Mouse (Mus musculus) kidney, postnatal 10 days (tissue): Measurements from ENCODE around the gene Gje1.

Experiments
- DNase-seq: peaks from one replicate; pipeline ENCODE4 v3.0.0; 2021; ENCODE audit warnings: mixed read lengths

The Gje1 gene

DNA sequence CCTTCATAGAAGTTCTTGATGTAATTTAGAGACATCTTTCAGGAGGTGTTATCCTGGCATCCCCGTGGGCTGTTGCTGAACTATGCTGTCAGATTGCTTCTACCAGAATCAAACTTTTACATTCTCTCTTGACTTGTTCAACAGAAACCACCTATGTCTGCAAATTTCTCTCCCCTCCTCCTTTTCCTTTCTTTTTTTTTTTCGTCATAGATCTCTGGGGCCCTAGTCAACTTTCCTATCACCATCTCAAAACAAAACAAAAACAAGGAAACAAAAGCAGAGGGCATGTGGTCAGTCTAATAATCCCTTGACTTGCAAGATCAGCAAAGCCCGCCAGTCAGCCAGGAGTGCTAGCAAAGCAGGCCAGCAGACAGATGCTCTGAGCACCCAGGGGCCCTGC lies at the start of gene Gje1:
Gje1 (minus strand) TSS at position 101 of the 400 bp plus-strand sequence.
- no peak for DNase-seq

DNA sequence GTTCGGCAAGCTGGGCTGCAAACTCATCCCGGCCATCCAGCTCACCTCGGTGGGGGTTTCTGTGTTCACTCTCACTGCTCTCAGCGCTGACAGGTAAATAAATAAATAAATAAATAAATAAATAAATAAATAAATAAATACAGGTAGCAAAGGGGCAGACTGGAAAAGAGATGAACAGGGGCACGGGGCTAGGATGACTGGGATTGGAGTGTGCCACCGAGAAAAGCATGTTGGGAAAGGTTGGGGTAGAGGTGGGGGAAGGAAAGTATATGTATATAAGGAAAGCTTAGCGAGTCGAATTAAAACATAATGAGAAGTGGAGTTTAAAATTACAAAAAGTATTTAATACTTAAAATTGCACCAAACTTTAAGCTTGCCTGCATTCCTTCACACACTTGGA lies 42.6 kb upstream of the Gje1 start:
- DNase-seq: no peak

- peak; percentile 5 for DNase-seq
These were observed 41.9 kb upstream of the Gje1 start for GRCm38 (mm10) chr10:14759665-14760558.

DNA sequence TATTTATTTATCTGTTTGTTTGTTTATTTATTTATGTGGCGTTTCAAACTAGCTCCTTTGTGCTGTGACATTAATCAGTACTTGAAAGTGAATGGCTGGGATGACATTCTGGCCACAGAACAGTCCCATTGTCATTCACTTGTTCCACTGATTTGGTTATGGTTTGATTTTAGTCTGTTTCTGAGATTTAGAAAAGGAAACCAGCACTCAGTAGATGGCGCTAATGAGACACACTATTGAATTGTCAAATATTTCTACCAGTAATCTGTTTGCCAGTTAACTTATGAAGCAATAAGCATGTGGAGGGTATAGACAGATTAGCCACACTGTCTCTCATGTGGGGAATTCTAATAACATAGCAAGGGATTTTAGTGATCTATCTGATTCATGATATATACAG lies 16.3 kb upstream of the Gje1 start:
- peak; percentile 34 for DNase-seq

DNA sequence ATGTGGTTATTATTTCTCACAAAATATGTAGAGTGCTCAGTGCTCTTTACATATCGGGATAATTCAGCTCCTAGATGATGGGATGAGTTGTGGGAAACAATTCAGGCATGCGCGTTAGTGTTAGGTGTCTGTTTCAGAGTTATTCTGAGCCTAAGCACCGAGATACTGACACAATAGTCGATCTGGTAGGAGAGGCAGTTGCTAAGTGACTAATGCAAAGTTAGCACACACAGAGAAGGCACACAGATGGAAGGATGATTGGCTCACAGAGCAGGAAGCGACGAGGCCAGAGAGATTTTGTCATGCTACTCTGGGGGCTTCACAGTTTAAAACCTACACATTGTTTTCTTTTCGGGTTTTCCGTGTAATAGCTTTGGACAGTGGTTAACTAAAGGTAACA lies 7.7 kb upstream of the Gje1 start:
- no peak for DNase-seq

- DNase-seq: peak; percentile 99
These were observed 12.6 kb downstream of the Gje1 start, which contains the start of the genes Vta1 and Nmbr for GRCm38 (mm10) chr10:14705072-14706066. Gene Vta1, minus strand, starts transcription at chr10:14705560. Gene Nmbr, plus strand, starts transcription at chr10:14705591.

- no peak for DNase-seq
These were observed 14.1 kb downstream of the Gje1 start for GRCm38 (mm10) chr10:14703830-14704420.

DNA sequence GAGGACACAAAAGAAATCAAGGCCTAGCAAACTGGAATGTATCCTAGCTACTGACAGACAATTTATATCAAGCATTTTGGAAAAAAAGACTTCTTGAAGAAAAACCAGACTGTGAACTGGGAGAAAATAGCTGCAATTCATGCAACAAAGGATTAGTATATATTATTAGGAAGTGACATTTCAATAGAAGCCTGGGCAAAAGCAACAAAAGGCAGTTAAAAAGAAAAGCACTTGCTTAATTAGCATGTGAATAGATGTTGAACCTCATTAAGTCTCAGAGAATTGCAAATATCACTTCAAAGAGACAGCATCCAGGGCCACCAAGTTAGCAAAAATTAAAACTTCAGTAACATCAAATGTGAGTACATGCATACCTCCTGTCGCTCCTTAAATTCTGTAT lies 14.8 kb downstream of the Gje1 start:
- DNase-seq: no peak

GRCm38 (mm10) chr10:14690349-14690748 lies 27.7 kb downstream of the Gje1 start:
- DNase-seq: no peak

DNA sequence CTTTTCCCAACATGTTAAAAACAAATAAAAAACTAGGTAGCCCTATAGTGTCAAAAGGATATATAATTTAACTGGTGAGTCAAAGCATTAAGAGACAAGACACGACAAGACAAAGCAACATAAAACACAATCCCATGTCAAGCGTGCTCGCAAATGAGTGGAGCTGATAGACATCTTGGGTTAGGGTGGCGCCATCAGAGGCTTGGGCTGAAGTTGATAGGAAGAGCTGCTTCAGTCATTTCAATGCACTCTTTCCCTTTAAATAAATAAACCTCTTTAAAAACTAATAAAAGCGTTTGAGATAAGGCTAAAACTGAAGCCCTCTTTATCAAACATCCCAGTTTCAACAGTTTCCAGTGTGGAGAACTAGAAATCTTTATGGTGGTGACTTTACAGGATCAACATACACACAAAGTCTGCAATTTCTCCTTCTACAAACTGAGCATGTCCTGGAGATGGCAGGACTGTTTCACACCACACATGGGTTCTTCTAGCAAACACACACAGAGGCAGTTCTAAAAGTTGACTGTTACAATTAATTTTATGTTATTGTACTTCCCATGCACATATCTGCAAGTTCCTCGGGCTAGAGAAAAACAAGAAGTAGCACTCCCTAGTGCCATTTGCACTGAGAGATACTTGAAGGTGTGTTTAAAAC lies 29.1 kb downstream of the Gje1 start:
- DNase-seq: no peak

GRCm38 (mm10) chr10:14685663-14686062 lies 32.4 kb downstream of the Gje1 start:
- DNase-seq: no peak

DNA sequence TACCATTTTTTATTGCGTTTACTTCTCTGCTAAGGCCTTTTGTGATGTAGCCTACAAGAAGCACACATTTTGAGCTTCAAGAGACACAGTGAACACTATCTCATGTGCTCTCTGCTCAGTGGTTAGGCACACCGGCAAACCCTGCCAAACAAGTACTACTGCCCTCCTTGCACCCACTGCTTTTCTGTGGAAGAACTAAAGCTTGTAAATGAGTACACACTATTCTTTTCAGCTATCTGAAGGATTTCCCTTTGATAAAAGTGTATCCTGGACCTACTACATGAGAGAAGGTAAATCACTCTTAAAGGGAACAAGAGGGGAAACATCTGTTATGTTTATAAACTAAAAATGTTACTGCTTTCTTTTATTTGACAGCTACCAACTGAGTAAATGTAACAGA lies 51.9 kb downstream of the Gje1 start:
- no peak for DNase-seq
